Mouse (Mus musculus) gastrocnemius, adult 2 months (tissue): ENCODE results near the gene Polm. TPM values are rescaled to one million over a fixed set of nuclear protein-coding genes. Genes with fewer than 3 reads are reported as not detected.
A peak's percentile ranks its signal among the peaks of the same experiment; 100 is the strongest.

Source experiments
- DNase-seq: peaks from one replicate; pipeline ENCODE4 v3.0.0; 2022
- H3K27ac ChIP-seq: fragments of 200-600 bp; 2 replicates; pipeline ENCODE4 v1.8.1; 2022; ENCODE audit warnings: mild to moderate bottlenecking
- H3K4me3 ChIP-seq: fragments of 200-600 bp; 2 replicates; pipeline ENCODE4 v1.8.1; 2022; ENCODE audit warnings: mild to moderate bottlenecking, moderate library complexity
- CTCF ChIP-seq: fragments of 200-600 bp; IDR thresholded peaks from 2 replicates; pipeline ENCODE4 v1.8.1; 2022; ENCODE audit warnings: antibody characterized with exemption, mild to moderate bottlenecking, moderate library complexity
- intact Hi-C: fragments of 180-260 bp; cut with DNase I; formaldehyde crosslinking; loops from one replicate; pipeline ENCODE4 v1.15.1; 2025
- total RNA-seq, 2 experiments: library from RNA; stranded (reverse); gene quantifications; 2 replicates each; pipeline ENCODE4 v1.2.3; 2021

Polm gene
- total RNA-seq, 2 experiments from 2014 or later = 1.7 to 3.1 TPM

- no peak overlapping the region for H3K4me3 ChIP-seq
- intact Hi-C loops = no loop called here
- H3K27ac ChIP-seq = no peak overlapping the region
- no peak for DNase-seq
- TF ChIP-seq CTCF = no peak
Measured at GRCm38 (mm10) chr11:5868324-5868723, 30.5 kb upstream of the Polm start.

GRCm38 (mm10) chr11:5867196-5867595 is 29.4 kb upstream of the Polm start:
- intact Hi-C loops = no loop called here
- DNase-seq = no peak
- no peak overlapping the region for H3K4me3 ChIP-seq
- no peak overlapping the region for H3K27ac ChIP-seq
- TF ChIP-seq CTCF = no peak

GRCm38 (mm10) chr11:5862394-5863105 is 24.7 kb upstream of the Polm start:
- no peak for TF ChIP-seq CTCF
- intact Hi-C loops = no loop called here
- peak; percentile 72 for DNase-seq
- Histone ChIP-seq H3K27ac (peak overlapping the region; percentile 89), H3K4me3 (peak overlapping the region; percentile 82)

GRCm38 (mm10) chr11:5861678-5862393 is 24.0 kb upstream of the Polm start, which contains the start of gene Aebp1:
Gene Aebp1, plus strand, starts transcription at chr11:5861947.
- no peak for TF ChIP-seq CTCF
- Histone ChIP-seq H3K27ac (peak within 1 kb of the TSS; percentile 89), H3K4me3 (peak within 1 kb of the TSS; percentile 82)
- DNase-seq = peak; percentile 80
- intact Hi-C loops = no loop called here

GRCm38 (mm10) chr11:5860639-5861038 is 22.8 kb upstream of the Polm start:
- H3K4me3 ChIP-seq = no peak overlapping the region
- no peak for TF ChIP-seq CTCF
- intact Hi-C loops = no loop called here
- H3K27ac ChIP-seq = peak overlapping the region; percentile 89; the same call in 1 of the 2 replicates
- DNase-seq = no peak

- TF ChIP-seq CTCF = no peak
- no peak for DNase-seq
- H3K4me3 ChIP-seq = no peak overlapping the region
- H3K27ac ChIP-seq = peak overlapping the region; percentile 31; the same call in 1 of the 2 replicates
- intact Hi-C loops = no loop called here
Measured at GRCm38 (mm10) chr11:5859883-5860550, 22.2 kb upstream of the Polm start.

GRCm38 (mm10) chr11:5858723-5859122 is 20.9 kb upstream of the Polm start:
- DNase-seq = no peak
- TF ChIP-seq CTCF = peak; percentile 39
- peak overlapping the region; percentile 24; the same call in 1 of the 2 replicates for H3K27ac ChIP-seq
- intact Hi-C loops = no loop called here
- H3K4me3 ChIP-seq = no peak overlapping the region

- peak overlapping the region; percentile 93 for H3K27ac ChIP-seq
- intact Hi-C loops = no loop called here
- peak; percentile 72 for DNase-seq
- H3K4me3 ChIP-seq = peak overlapping the region; percentile 36
- no peak for TF ChIP-seq CTCF
Measured at GRCm38 (mm10) chr11:5856479-5857130, 18.8 kb upstream of the Polm start.

- intact Hi-C loops = no loop called here
- no peak for TF ChIP-seq CTCF
- peak overlapping the region; percentile 93 for H3K27ac ChIP-seq
- DNase-seq = peak; percentile 86
- H3K4me3 ChIP-seq = peak overlapping the region; percentile 36; the same call in 1 of the 2 replicates
Measured at GRCm38 (mm10) chr11:5855902-5856301, 18.1 kb upstream of the Polm start.

GRCm38 (mm10) chr11:5855481-5855880 is 17.7 kb upstream of the Polm start:
- no peak for TF ChIP-seq CTCF
- intact Hi-C loops = no loop called here

GRCm38 (mm10) chr11:5852314-5852713 is 14.5 kb upstream of the Polm start:
- Histone ChIP-seq H3K27ac (peak overlapping the region; percentile 83), H3K4me3 (no peak overlapping the region)
- intact Hi-C loops = no loop called here
- DNase-seq = peak; percentile 83
- TF ChIP-seq CTCF = no peak

More at GRCm38 (mm10) chr11:5855481-5855880, 17.7 kb upstream of the Polm start:
- no peak for DNase-seq
- H3K27ac ChIP-seq = peak overlapping the region; percentile 93
- no peak overlapping the region for H3K4me3 ChIP-seq

- peak overlapping the region; percentile 83 for H3K27ac ChIP-seq
- DNase-seq = no peak
- no peak overlapping the region for H3K4me3 ChIP-seq
- intact Hi-C loops = no loop called here
- no peak for TF ChIP-seq CTCF
Measured at GRCm38 (mm10) chr11:5851021-5851736, 13.4 kb upstream of the Polm start.
